25 mouse cellular contexts compared by ENCODE assay signal in the genomic region with DNA sequence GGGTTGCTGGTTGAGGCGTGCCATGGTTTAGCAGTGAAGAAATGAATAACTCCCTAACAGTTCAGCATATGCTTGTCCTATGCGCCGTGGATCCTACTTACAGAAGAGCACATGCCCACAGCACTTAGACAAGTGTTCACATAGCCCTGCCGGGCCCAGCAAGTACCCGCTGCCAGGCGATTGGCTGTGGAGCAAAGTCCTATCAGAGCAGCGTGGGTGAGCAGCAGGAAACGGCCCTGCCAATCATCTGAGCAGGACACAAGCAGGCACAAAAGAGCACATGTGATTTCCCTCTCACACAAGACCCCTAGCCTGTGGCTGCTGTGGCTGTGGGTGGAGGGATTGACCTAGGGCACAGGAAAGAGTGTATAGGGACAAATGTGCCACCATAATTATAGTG.
A peak's percentile ranks its signal among the peaks of the same experiment; 100 is the strongest.
DNase-seq lines count a peak whose midpoint lies in the region; ATAC-seq lines count a peak whose summit lies in the region.
"Had no signal": no experiment of that assay in that cellular context is flagged by ENCODE, and none has a peak within 500 bp of the region (broad histone marks: within the 10 kb centered on the region; RNA-seq: fewer than 3 reads in every experiment).

No protein-coding gene starts in this region.

- H3K4me2 ChIP-seq in forebrain, embryonic 11.5 days (ENCODE audit: low read depth, low read length, severe bottlenecking): no peak overlapping the region
- no peak overlapping the region for H3K4me2 ChIP-seq in forebrain, embryonic 14.5 days (ENCODE audit: low read length)
- no peak overlapping the region for H3K4me2 ChIP-seq in kidney, embryonic 16.5 days (replicated peaks; ENCODE audit: low read depth, low read length)
- no peak overlapping the region for H3K4me2 ChIP-seq in midbrain, embryonic 11.5 days
- H3K4me2 ChIP-seq: embryonic facial prominence, embryonic 12.5 days; forebrain, embryonic 12.5 days; forebrain, embryonic 15.5 days had no signal

- peak; percentile 44 for DNase-seq in forebrain, embryonic 11.5 days (ENCODE audit: low spot score)
- no peak for DNase-seq in forebrain, embryonic 14.5 days (ENCODE audit: low spot score)
- DNase-seq in kidney, postnatal 36 days: peak; percentile 13 to 28
- peak; percentile 37 for DNase-seq in midbrain, embryonic 11.5 days (ENCODE audit: low spot score, missing footprints)
- DNase-seq in midbrain, embryonic 10.5 days (ENCODE audit: low spot score): no peak
- DNase-seq: adrenal gland, adult 8-10 months; adrenal gland, postnatal 14 days; adrenal gland, postnatal 36 days; B cell, adult 2 months; cerebellum, adult 11-12 months; cerebellum, adult 2 months; cerebellum, adult 9-10 months; cerebellum, postnatal 10 days; cerebellum, postnatal 25 days; forebrain, postnatal 0 days had no signal

- no peak overlapping the region for H3K4me3 ChIP-seq in forebrain, embryonic 11.5 days (ENCODE audit: low read depth, low read length)
- H3K4me3 ChIP-seq in forebrain, embryonic 14.5 days (ENCODE audit: low read depth, low read length): no peak overlapping the region
- no peak overlapping the region for H3K4me3 ChIP-seq in kidney, embryonic 16.5 days (ENCODE audit: low read length)
- no peak overlapping the region for H3K4me3 ChIP-seq in midbrain, embryonic 11.5 days (ENCODE audit: low read depth, low read length)
- H3K4me3 ChIP-seq in midbrain, embryonic 10.5 days: no peak overlapping the region
- H3K4me3 ChIP-seq: embryonic facial prominence, embryonic 10.5 days; embryonic facial prominence, embryonic 12.5 days; forebrain, embryonic 12.5 days; forebrain, embryonic 15.5 days had no signal

- no peak overlapping the region for H3K27ac ChIP-seq in forebrain, embryonic 11.5 days (ENCODE audit: low read depth, low read length)
- H3K27ac ChIP-seq in forebrain, embryonic 14.5 days (ENCODE audit: low read depth, low read length): no peak overlapping the region
- no peak overlapping the region for H3K27ac ChIP-seq in kidney, embryonic 16.5 days (ENCODE audit: low read length)
- no peak overlapping the region for H3K27ac ChIP-seq in midbrain, embryonic 11.5 days (ENCODE audit: low read depth, low read length)
- no peak overlapping the region for H3K27ac ChIP-seq in midbrain, embryonic 10.5 days (replicated peaks)
- H3K27ac ChIP-seq: embryonic facial prominence, embryonic 10.5 days; embryonic facial prominence, embryonic 12.5 days; forebrain, embryonic 12.5 days; forebrain, embryonic 15.5 days had no signal

- H3K4me1 ChIP-seq in forebrain, embryonic 11.5 days (replicated peaks; ENCODE audit: control insufficient read depth, insufficient read depth, low read length): no peaks in the 10 kb centered on the region
- H3K4me1 ChIP-seq in forebrain, embryonic 14.5 days (ENCODE audit: control insufficient read depth, insufficient read depth, low read length): no peaks in the 10 kb centered on the region
- no peaks in the 10 kb centered on the region for H3K4me1 ChIP-seq in kidney, embryonic 16.5 days (ENCODE audit: insufficient read depth, low read length)
- H3K4me1 ChIP-seq in midbrain, embryonic 11.5 days (ENCODE audit: control insufficient read depth, insufficient read depth, low read length): no peaks in the 10 kb centered on the region
- no peaks in the 10 kb centered on the region for H3K4me1 ChIP-seq in midbrain, embryonic 10.5 days
- H3K4me1 ChIP-seq: embryonic facial prominence, embryonic 10.5 days; embryonic facial prominence, embryonic 12.5 days; forebrain, embryonic 12.5 days; forebrain, embryonic 15.5 days had no signal

- no peak for ATAC-seq in forebrain, embryonic 11.5 days (replicated peaks; ENCODE audit: low FRiP score)
- no peak for ATAC-seq in forebrain, embryonic 14.5 days
- ATAC-seq in kidney, embryonic 16.5 days (ENCODE audit: low FRiP score, low TSS enrichment): no peak
- no peak for ATAC-seq in midbrain, embryonic 11.5 days (ENCODE audit: low FRiP score)
- ATAC-seq: activated CD4-positive, CD25-positive, alpha-beta regulatory T cell, adult 4 months; CD4-positive, CD25-positive, alpha-beta regulatory T cell, adult 4 months; forebrain, embryonic 15.5 days; forebrain, postnatal 0 days; Patski had no signal

- H3K9me3 ChIP-seq in forebrain, embryonic 11.5 days (ENCODE audit: control insufficient read depth, low read length): no peaks in the 10 kb centered on the region
- H3K9me3 ChIP-seq in forebrain, embryonic 14.5 days (replicated peaks; ENCODE audit: control insufficient read depth, low read length): no peaks in the 10 kb centered on the region
- no peaks in the 10 kb centered on the region for H3K9me3 ChIP-seq in kidney, embryonic 16.5 days (ENCODE audit: low read length)
- H3K9me3 ChIP-seq in midbrain, embryonic 11.5 days (ENCODE audit: control insufficient read depth, low read length): no peaks in the 10 kb centered on the region
- H3K9me3 ChIP-seq in midbrain, embryonic 10.5 days (replicated peaks): no peaks in the 10 kb centered on the region
- H3K9me3 ChIP-seq: embryonic facial prominence, embryonic 10.5 days; embryonic facial prominence, embryonic 12.5 days; forebrain, embryonic 12.5 days; forebrain, embryonic 15.5 days had no signal

- WGBS in forebrain, embryonic 11.5 days: 86% methylated on average over 8 of the region's 8 CpGs
- WGBS in forebrain, embryonic 14.5 days: 73% methylated on average over 8 of the region's 8 CpGs
- 81% methylated on average over 8 of the region's 8 CpGs for WGBS in kidney, embryonic 16.5 days
- WGBS in midbrain, embryonic 11.5 days: 90% methylated on average over 8 of the region's 8 CpGs
- 86% methylated on average over 8 of the region's 8 CpGs for WGBS in midbrain, embryonic 10.5 days

- no peaks in the 10 kb centered on the region for H3K27me3 ChIP-seq in forebrain, embryonic 11.5 days (ENCODE audit: control insufficient read depth, insufficient read depth, low read length)
- H3K27me3 ChIP-seq in forebrain, embryonic 14.5 days (replicated peaks; ENCODE audit: control insufficient read depth, insufficient read depth, low read length): no peaks in the 10 kb centered on the region
- no peaks in the 10 kb centered on the region for H3K27me3 ChIP-seq in kidney, embryonic 16.5 days (ENCODE audit: insufficient read depth, low read length)
- no peaks in the 10 kb centered on the region for H3K27me3 ChIP-seq in midbrain, embryonic 11.5 days (ENCODE audit: control insufficient read depth, insufficient read depth, low read length)
- H3K27me3 ChIP-seq in midbrain, embryonic 10.5 days (ENCODE audit: low read depth, poor library complexity, severe bottlenecking): no peaks in the 10 kb centered on the region
- H3K27me3 ChIP-seq: CH12.LX; embryonic facial prominence, embryonic 12.5 days; forebrain, embryonic 15.5 days; Patski had no signal

- no peaks in the 10 kb centered on the region for H3K36me3 ChIP-seq in forebrain, embryonic 11.5 days (ENCODE audit: control insufficient read depth, insufficient read depth, low read length)
- no peaks in the 10 kb centered on the region for H3K36me3 ChIP-seq in forebrain, embryonic 14.5 days (ENCODE audit: control insufficient read depth, insufficient read depth, low read length)
- H3K36me3 ChIP-seq in kidney, embryonic 16.5 days (ENCODE audit: insufficient read depth, low read length): no peaks in the 10 kb centered on the region
- H3K36me3 ChIP-seq in midbrain, embryonic 11.5 days (ENCODE audit: control insufficient read depth, insufficient read depth, low read length): no peaks in the 10 kb centered on the region
- H3K36me3 ChIP-seq in midbrain, embryonic 10.5 days: no peaks in the 10 kb centered on the region
- H3K36me3 ChIP-seq: embryonic facial prominence, embryonic 10.5 days; embryonic facial prominence, embryonic 12.5 days; forebrain, embryonic 12.5 days; forebrain, embryonic 15.5 days; G1E had no signal

- H3K9ac ChIP-seq in forebrain, embryonic 11.5 days (ENCODE audit: low read length): no peak overlapping the region
- no peak overlapping the region for H3K9ac ChIP-seq in forebrain, embryonic 14.5 days (ENCODE audit: low read length)
- no peak overlapping the region for H3K9ac ChIP-seq in kidney, embryonic 16.5 days (replicated peaks; ENCODE audit: low read length)
- H3K9ac ChIP-seq in midbrain, embryonic 11.5 days (ENCODE audit: low read length): no peak overlapping the region
- H3K9ac ChIP-seq: embryonic facial prominence, embryonic 12.5 days; forebrain, embryonic 12.5 days; forebrain, embryonic 15.5 days; forebrain, postnatal 0 days had no signal

Comparison
In these comparisons a context has a peak if more than half of its experiments do, and no peak if none do; other contexts are left out.
1. DNase-seq: peak in forebrain, embryonic 11.5 days (single experiment), kidney, postnatal 36 days (2 of 2) and midbrain, embryonic 11.5 days (single experiment); none in forebrain, embryonic 14.5 days (single experiment) and midbrain, embryonic 10.5 days (single experiment).